Mouse (Mus musculus): ENCODE data around the gene Zfp541. TPM values are rescaled to one million over a fixed set of nuclear protein-coding genes. Genes with fewer than 3 reads are reported as not detected.

Zfp541 gene
- polyA plus RNA-seq, 1 experiment: 0.01 TPM

DNA sequence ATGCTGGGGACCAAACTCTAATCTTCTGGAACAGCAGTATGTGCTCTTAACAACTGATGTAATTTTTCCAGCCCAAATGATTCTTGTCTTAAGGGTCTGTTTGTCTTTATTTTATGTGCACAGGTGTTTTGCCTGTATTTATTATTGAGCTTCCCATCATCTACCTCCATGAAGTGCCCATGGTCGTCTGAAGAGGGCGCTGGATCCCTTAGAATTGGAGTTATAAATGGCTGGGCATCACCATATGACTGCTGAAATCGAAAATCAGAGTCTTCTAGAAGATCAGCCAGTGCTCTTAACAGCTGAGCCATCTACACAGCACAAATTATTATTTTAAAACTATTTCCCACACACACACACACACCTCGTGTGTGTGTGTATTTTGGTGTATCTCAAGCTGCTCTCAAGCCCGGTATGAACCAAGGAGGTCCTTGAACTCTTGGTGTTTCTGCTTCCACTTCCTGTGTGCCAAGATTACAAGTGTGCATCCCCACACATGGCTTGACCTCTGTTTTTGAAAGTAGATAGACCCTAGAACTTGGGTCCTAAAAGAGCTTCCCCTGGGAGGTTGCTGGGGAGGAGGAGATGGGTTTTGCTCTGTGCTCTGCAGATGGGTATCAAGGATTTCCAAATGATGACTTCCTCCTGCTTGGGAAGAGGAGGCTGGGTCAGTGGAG lies 5.0 kb upstream of the Zfp541 start:
- peaks cover 21% of the 10 kb centered on the region for H3K4me1 ChIP-seq (ENCODE audit: control insufficient read depth)
- TF ChIP-seq TAL1 (IDR thresholded peaks at IDR 0.05; ENCODE audit: low read length) (no peak), GATA1 (IDR thresholded peaks at IDR 0.05; ENCODE audit: low read length) (no peak)

GRCm38 (mm10) chr7:16057136-16057534 lies 4.5 kb upstream of the Zfp541 start:
- TF ChIP-seq TAL1 (IDR thresholded peaks at IDR 0.05; ENCODE audit: low read length): no peak
- TF ChIP-seq GATA1 (IDR thresholded peaks at IDR 0.05; ENCODE audit: low read length): no peak
- Histone ChIP-seq H3K27me3 (ENCODE audit: control insufficient read depth) (peaks cover 44% of the 10 kb centered on the region), H3K4me3 (replicated peaks) (no peak overlapping the region), H3K36me3 (ENCODE audit: control insufficient read depth) (no peaks in the 10 kb centered on the region), H3K9me3 (ENCODE audit: control insufficient read depth, low read length) (peaks cover 12% of the 10 kb centered on the region), H3K4me1 (ENCODE audit: control insufficient read depth) (peaks cover 15% of the 10 kb centered on the region)

More for the DNA sequence above, 5.0 kb upstream of the Zfp541 start:
- Histone ChIP-seq H3K27me3 (ENCODE audit: control insufficient read depth) (peaks cover 39% of the 10 kb centered on the region), H3K36me3 (ENCODE audit: control insufficient read depth) (no peaks in the 10 kb centered on the region), H3K9me3 (ENCODE audit: control insufficient read depth, low read length) (peaks cover 7% of the 10 kb centered on the region), H3K4me3 (replicated peaks) (no peak overlapping the region)

- peaks cover 12% of the 10 kb centered on the region for H3K9me3 ChIP-seq (ENCODE audit: control insufficient read depth, low read length)
- H3K36me3 ChIP-seq (ENCODE audit: control insufficient read depth): no peaks in the 10 kb centered on the region
- no peak overlapping the region for H3K4me3 ChIP-seq (replicated peaks)
- no peak for TF ChIP-seq GATA1 (IDR thresholded peaks at IDR 0.05; ENCODE audit: low read length)
- TF ChIP-seq TAL1 (IDR thresholded peaks at IDR 0.05; ENCODE audit: low read length): no peak
- peaks cover 3% of the 10 kb centered on the region for H3K4me1 ChIP-seq (ENCODE audit: control insufficient read depth)
- peaks cover 47% of the 10 kb centered on the region for H3K27me3 ChIP-seq (ENCODE audit: control insufficient read depth)
Measured at GRCm38 (mm10) chr7:16062099-16062420, 446 bp downstream of the Zfp541 start.

DNA sequence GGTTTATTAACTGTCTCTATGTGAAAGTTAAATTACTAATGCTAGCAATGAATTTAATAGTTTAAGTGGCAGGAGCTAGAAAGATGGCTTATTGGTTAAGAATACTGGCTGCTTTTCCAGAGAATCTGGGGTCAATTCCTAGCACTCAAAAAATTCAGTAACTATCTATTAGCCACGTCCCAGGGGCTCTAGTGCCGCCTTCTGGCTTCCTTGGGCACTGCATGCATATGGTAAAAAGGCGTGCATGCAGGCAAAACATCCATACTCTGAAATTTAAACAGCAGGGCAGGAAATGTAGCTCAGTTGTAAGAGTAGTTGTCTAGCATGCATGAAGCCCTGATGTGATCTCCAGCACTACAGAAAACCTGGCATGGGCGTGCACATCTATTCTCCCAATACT lies 1.9 kb downstream of the Zfp541 start:
- H3K4me1 ChIP-seq (ENCODE audit: control insufficient read depth): peaks cover 3% of the 10 kb centered on the region
- no peaks in the 10 kb centered on the region for H3K36me3 ChIP-seq (ENCODE audit: control insufficient read depth)
- no peak for TF ChIP-seq GATA1 (IDR thresholded peaks at IDR 0.05; ENCODE audit: low read length)
- no peak for TF ChIP-seq TAL1 (IDR thresholded peaks at IDR 0.05; ENCODE audit: low read length)
- H3K9me3 ChIP-seq (ENCODE audit: control insufficient read depth, low read length): peaks cover 12% of the 10 kb centered on the region
- no peak overlapping the region for H3K4me3 ChIP-seq (replicated peaks)
- H3K27me3 ChIP-seq (ENCODE audit: control insufficient read depth): peaks cover 39% of the 10 kb centered on the region

GRCm38 (mm10) chr7:16070846-16071245 lies 9.2 kb downstream of the Zfp541 start:
- H3K36me3 ChIP-seq (ENCODE audit: control insufficient read depth): no peaks in the 10 kb centered on the region
- H3K9me3 ChIP-seq (ENCODE audit: control insufficient read depth, low read length): no peaks in the 10 kb centered on the region
- TF ChIP-seq GATA1 (IDR thresholded peaks at IDR 0.05; ENCODE audit: low read length): no peak
- no peak for TF ChIP-seq TAL1 (IDR thresholded peaks at IDR 0.05; ENCODE audit: low read length)
- no peak overlapping the region for H3K4me3 ChIP-seq (replicated peaks)
- H3K27me3 ChIP-seq (ENCODE audit: control insufficient read depth): no peaks in the 10 kb centered on the region
- no peaks in the 10 kb centered on the region for H3K4me1 ChIP-seq (ENCODE audit: control insufficient read depth)

- Histone ChIP-seq H3K4me1 (ENCODE audit: control insufficient read depth) (peaks cover 3% of the 10 kb centered on the region), H3K27me3 (ENCODE audit: control insufficient read depth) (peaks cover 3% of the 10 kb centered on the region), H3K4me3 (replicated peaks) (no peak overlapping the region), H3K36me3 (ENCODE audit: control insufficient read depth) (no peaks in the 10 kb centered on the region), H3K9me3 (ENCODE audit: control insufficient read depth, low read length) (no peaks in the 10 kb centered on the region)
- TF ChIP-seq GATA1 (IDR thresholded peaks at IDR 0.05; ENCODE audit: low read length): no peak
- no peak for TF ChIP-seq TAL1 (IDR thresholded peaks at IDR 0.05; ENCODE audit: low read length)
Measured at GRCm38 (mm10) chr7:16071906-16072305, 10.3 kb downstream of the Zfp541 start.

GRCm38 (mm10) chr7:16079947-16080346 lies 18.3 kb downstream of the Zfp541 start:
- no peak for TF ChIP-seq TAL1 (IDR thresholded peaks at IDR 0.05; ENCODE audit: low read length)
- no peak for TF ChIP-seq GATA1 (IDR thresholded peaks at IDR 0.05; ENCODE audit: low read length)
- Histone ChIP-seq H3K27me3 (ENCODE audit: control insufficient read depth) (peaks cover 3% of the 10 kb centered on the region), H3K4me1 (ENCODE audit: control insufficient read depth) (peaks cover 5% of the 10 kb centered on the region), H3K36me3 (ENCODE audit: control insufficient read depth) (no peaks in the 10 kb centered on the region), H3K9me3 (ENCODE audit: control insufficient read depth, low read length) (no peaks in the 10 kb centered on the region), H3K4me3 (replicated peaks) (no peak overlapping the region)

- TF ChIP-seq TAL1 (IDR thresholded peaks at IDR 0.05; ENCODE audit: low read length): no peak
- TF ChIP-seq GATA1 (IDR thresholded peaks at IDR 0.05; ENCODE audit: low read length): no peak
Measured at GRCm38 (mm10) chr7:16080581-16080980, 19.0 kb downstream of the Zfp541 start.

DNA sequence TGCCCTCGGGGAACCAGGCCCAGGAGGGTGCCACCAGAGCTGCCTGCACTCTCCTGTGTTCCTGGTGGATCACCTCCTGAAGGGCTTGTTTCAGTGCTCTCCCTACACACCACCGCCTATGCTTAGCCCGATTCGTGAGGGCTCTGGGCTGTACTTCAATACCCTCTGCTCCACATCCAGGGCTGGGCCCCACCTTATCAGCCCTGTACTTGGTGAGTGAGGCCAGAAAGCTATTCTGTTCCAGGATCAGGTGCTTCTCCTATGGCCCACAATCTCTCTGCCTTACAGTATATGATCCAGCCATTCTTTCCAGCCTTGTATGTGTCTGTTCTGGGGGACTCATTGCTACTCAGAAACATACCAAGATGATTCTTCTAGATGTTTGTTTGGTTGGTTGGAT lies 21.7 kb downstream of the Zfp541 start:
- no peak overlapping the region for H3K4me3 ChIP-seq (replicated peaks)
- H3K4me1 ChIP-seq (ENCODE audit: control insufficient read depth): peaks cover 3% of the 10 kb centered on the region; the same call in 1 of the 2 replicates
- H3K9me3 ChIP-seq (ENCODE audit: control insufficient read depth, low read length): no peaks in the 10 kb centered on the region
- H3K36me3 ChIP-seq (ENCODE audit: control insufficient read depth): no peaks in the 10 kb centered on the region
- H3K27me3 ChIP-seq (ENCODE audit: control insufficient read depth): peaks cover 3% of the 10 kb centered on the region
- TF ChIP-seq GATA1 (IDR thresholded peaks at IDR 0.05; ENCODE audit: low read length): no peak
- TF ChIP-seq TAL1 (IDR thresholded peaks at IDR 0.05; ENCODE audit: low read length): no peak

More at GRCm38 (mm10) chr7:16080581-16080980, 19.0 kb downstream of the Zfp541 start:
- Histone ChIP-seq H3K36me3 (ENCODE audit: control insufficient read depth) (no peaks in the 10 kb centered on the region), H3K4me1 (ENCODE audit: control insufficient read depth) (peaks cover 5% of the 10 kb centered on the region), H3K9me3 (ENCODE audit: control insufficient read depth, low read length) (no peaks in the 10 kb centered on the region), H3K27me3 (ENCODE audit: control insufficient read depth) (peaks cover 6% of the 10 kb centered on the region), H3K4me3 (replicated peaks) (no peak overlapping the region)

- no peak for TF ChIP-seq TAL1 (IDR thresholded peaks at IDR 0.05; ENCODE audit: low read length)
- no peak for TF ChIP-seq GATA1 (IDR thresholded peaks at IDR 0.05; ENCODE audit: low read length)
- Histone ChIP-seq H3K9me3 (ENCODE audit: control insufficient read depth, low read length) (no peaks in the 10 kb centered on the region), H3K4me1 (ENCODE audit: control insufficient read depth) (peaks cover 3% of the 10 kb centered on the region; the same call in 1 of the 2 replicates), H3K4me3 (replicated peaks) (no peak overlapping the region), H3K27me3 (ENCODE audit: control insufficient read depth) (peaks cover 16% of the 10 kb centered on the region), H3K36me3 (ENCODE audit: control insufficient read depth) (no peaks in the 10 kb centered on the region)
Measured at GRCm38 (mm10) chr7:16087587-16087986, 26.0 kb downstream of the Zfp541 start.
